Mouse (Mus musculus): Measurements from ENCODE around the gene Zswim3. TPM values are rescaled to one million over a fixed set of nuclear protein-coding genes. Genes with fewer than 3 reads are reported as not detected.

Gene Zswim3
- total RNA-seq, 2 experiments from 2014 or later, result 8.8 to 9.6 TPM

DNA sequence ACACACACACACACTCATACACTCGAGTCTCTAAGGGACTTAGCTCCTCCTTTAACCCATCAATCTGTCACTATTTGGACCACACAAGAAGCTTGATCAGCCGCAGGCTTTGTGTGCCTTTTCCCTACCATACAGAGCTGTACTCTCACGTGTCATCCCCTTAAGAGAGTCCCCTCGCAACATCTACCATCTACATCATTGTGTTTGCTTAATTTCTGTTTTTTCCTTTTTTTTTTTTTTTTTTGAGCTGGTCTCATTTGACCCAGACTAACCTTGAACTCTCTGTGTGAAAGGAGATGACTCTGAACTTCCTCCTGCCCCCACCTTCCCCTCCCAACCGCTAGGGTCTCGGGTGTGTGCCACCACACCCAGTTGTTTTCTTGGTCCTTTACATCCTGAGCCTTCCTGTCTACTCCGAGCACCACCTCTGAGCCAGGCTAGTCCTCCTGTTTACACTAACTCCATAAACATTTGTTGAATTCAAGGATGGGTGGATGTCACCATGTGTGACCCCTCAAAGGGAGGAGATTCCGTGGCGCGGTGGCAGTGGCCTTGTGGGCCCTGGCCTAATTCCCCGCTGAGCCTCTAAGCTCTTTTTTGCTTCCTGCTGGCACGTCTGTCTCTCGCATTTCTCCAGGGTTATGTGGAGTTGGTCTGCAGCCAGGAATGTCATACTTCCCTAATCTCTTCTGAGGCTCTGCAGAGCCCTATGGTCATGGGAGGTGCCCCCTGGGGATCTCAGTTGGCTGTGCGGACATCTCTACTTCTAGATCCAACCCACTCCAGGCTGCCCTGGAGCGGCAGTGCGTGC lies 62.0 kb downstream of the Zswim3 start:
- intact Hi-C loops (cut with DNase I), result no loop called here
- DNase-seq (ENCODE audit: low spot score in 2 of 2), result no peak

DNA sequence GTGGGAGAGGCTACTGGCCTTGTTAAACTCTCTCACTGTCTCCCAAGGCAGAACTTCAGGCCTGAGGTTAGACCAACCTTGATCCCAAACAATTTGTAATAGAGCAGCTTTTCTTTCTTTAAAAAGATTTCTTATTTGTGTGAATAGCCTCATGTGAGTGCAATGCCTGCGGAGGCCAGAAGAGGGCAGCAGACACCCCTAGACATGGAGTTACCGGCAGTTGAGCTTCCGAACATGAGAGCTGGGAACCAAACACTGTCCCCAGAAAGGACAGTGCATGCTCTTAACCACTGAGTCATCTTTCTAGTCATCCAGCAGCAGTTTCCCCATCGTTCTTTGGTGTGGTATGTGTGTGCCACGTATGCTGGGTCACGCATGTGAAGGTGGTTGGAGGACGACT lies 62.7 kb downstream of the Zswim3 start:
- DNase-seq (ENCODE audit: low spot score in 2 of 2), result no peak
- intact Hi-C loops (cut with DNase I), result no loop called here

DNA sequence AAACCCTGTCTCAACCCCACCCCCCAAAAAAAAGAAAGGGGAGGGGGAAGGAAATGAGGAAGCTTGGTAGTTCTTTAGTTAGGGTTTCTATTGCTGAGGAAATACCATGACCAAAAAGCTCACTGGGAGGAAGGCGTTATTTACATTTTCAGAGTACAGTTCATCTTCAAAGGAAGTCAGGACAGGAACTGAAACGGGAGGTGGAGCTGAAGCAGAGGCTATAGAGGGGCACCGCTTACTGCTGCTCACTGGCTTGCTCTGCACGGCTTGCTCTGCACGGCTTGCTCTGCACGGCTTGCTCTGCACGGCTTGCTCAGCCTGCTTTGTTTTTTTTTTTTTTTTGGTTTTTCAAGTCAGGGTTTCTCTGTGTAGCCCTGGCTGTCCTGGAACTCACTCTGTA lies 63.6 kb downstream of the Zswim3 start:
- intact Hi-C loops (cut with DNase I), result no loop called here
- DNase-seq (ENCODE audit: low spot score in 2 of 2), result no peak

Other genes starting within 250 kb of the Zswim3 start
- gene Wfdc2, start 242.7 kb upstream of the Zswim3 start, total RNA-seq (2021), result 1 to 10 TPM in 1 of 2 experiments, under 1 TPM in 1; 0.71 to 1.3 TPM
- gene Spint3, start 231.6 kb upstream of the Zswim3 start, total RNA-seq (2021), result not detected
- under 1 TPM in 1 of 2 experiments, not detected in 1; 0.46 TPM for gene Wfdc6a, start 219.7 kb upstream of the Zswim3 start, total RNA-seq (2021)
- gene Eppin, start 211.5 kb upstream of the Zswim3 start, total RNA-seq (2021), result not detected
- not detected for gene Wfdc6b, start 191.6 kb upstream of the Zswim3 start, total RNA-seq (2021)
- not detected for gene Wfdc8, start 191.5 kb upstream of the Zswim3 start, total RNA-seq (2021)
- gene Wfdc16, start 166.3 kb upstream of the Zswim3 start, total RNA-seq (2021), result not detected
- gene Wfdc10, start 149.1 kb upstream of the Zswim3 start, total RNA-seq (2021), result not detected
- not detected for gene Wfdc9, start 148.5 kb upstream of the Zswim3 start, total RNA-seq (2021)
- not detected for gene Wfdc11, start 131.0 kb upstream of the Zswim3 start, total RNA-seq (2021)
- gene Wfdc13, start 120.0 kb upstream of the Zswim3 start, total RNA-seq (2021), result not detected
- not detected for gene Spint4, start 106.6 kb upstream of the Zswim3 start, total RNA-seq (2021)
- not detected for gene Spint5, start 89.8 kb upstream of the Zswim3 start, total RNA-seq (2021)
- 1 to 10 TPM; 1.6 to 1.9 TPM for gene Wfdc3, start 59.2 kb upstream of the Zswim3 start, total RNA-seq (2021)
- gene Dnttip1, start 59.1 kb upstream of the Zswim3 start, total RNA-seq (2021), result 10 to 100 TPM; 36.6 to 39.3 TPM
- gene Ube2c, start 35.2 kb upstream of the Zswim3 start, total RNA-seq (2021), result under 1 TPM; 0.60 to 0.89 TPM
- not detected for gene Tnnc2, start 25.1 kb upstream of the Zswim3 start, total RNA-seq (2021)
- gene Snx21, start 19.3 kb upstream of the Zswim3 start, total RNA-seq (2021), result 10 to 100 TPM; 49.6 to 57.6 TPM
- gene Acot8, start 216 bp upstream of the Zswim3 start, total RNA-seq (2021), result 10 to 100 TPM; 22.4 to 29.7 TPM
- gene Zswim1, start 17.6 kb downstream of the Zswim3 start, total RNA-seq (2021), result 10 to 100 TPM; 20.8 to 21.6 TPM
- not detected for gene Spata25, start 23.4 kb downstream of the Zswim3 start, total RNA-seq (2021)
- gene Ctsa, start 27.8 kb downstream of the Zswim3 start, total RNA-seq (2021), result 100 to 1,000 TPM in 1 of 2 experiments, 10 to 100 TPM in 1; 86.2 to 102 TPM
- gene Neurl2, start 28.4 kb downstream of the Zswim3 start, total RNA-seq (2021), result 1 to 10 TPM; 2.2 to 4.0 TPM
- 10 to 100 TPM; 77.5 to 82.0 TPM for gene Pltp, start 52.6 kb downstream of the Zswim3 start, total RNA-seq (2021)
- 10 to 100 TPM; 36.8 to 39.8 TPM for gene Pcif1, start 74.2 kb downstream of the Zswim3 start, total RNA-seq (2021)
- gene Zfp335, start 106.7 kb downstream of the Zswim3 start, total RNA-seq (2021), result 10 to 100 TPM; 24.3 TPM
- gene Mmp9, start 135.7 kb downstream of the Zswim3 start, total RNA-seq (2021), result 1 to 10 TPM; 1.9 to 2.0 TPM
- 100 to 1,000 TPM; 546 to 551 TPM for gene Slc12a5, start 155.7 kb downstream of the Zswim3 start, total RNA-seq (2021)
- 10 to 100 TPM; 53.8 to 56.3 TPM for gene Ncoa5, start 229.8 kb downstream of the Zswim3 start, total RNA-seq (2021)